Mouse (Mus musculus) midbrain, embryonic 13.5 days (tissue): ENCODE results near the gene Neurog1. TPM values are rescaled to one million over a fixed set of nuclear protein-coding genes. Genes with fewer than 3 reads are reported as not detected.
A peak's percentile ranks its signal among the peaks of the same experiment; 100 is the strongest.

ENCODE experiments used
- ATAC-seq: fragments of 200-750 bp; cut with Nextera tagmentation; 2 replicates; pipeline ENCODE4 v1.8.0; 2017; ENCODE audit warnings: mild to moderate bottlenecking, moderate TSS enrichment, moderate library complexity
- H3K27ac ChIP-seq: fragments of 300-500 bp; sonication (generic); 2 replicates; pipeline ENCODE4 v1.5.1; 2015; ENCODE audit warnings: inconsistent platforms, mild to moderate bottlenecking, moderate library complexity
- H3K27me3 ChIP-seq: fragments of 300-500 bp; sonication (generic); 2 replicates; pipeline ENCODE4 v1.6.1; 2015; ENCODE audit warnings: mild to moderate bottlenecking, inconsistent platforms
- H3K36me3 ChIP-seq: fragments of 300-500 bp; sonication (generic); 2 replicates; pipeline ENCODE4 v1.6.1; 2015; ENCODE audit warnings: mild to moderate bottlenecking, inconsistent platforms
- H3K4me1 ChIP-seq: fragments of 300-500 bp; sonication (generic); replicated peaks from 2 replicates; pipeline ENCODE4 v1.6.1; 2015; ENCODE audit warnings: inconsistent platforms
- H3K4me2 ChIP-seq: fragments of 300-500 bp; sonication (generic); replicated peaks from 2 replicates; pipeline ENCODE4 v1.6.1; 2015; ENCODE audit warnings: moderate library complexity, mild to moderate bottlenecking, inconsistent platforms
- H3K4me3 ChIP-seq: fragments of 300-500 bp; sonication (generic); replicated peaks from 2 replicates; pipeline ENCODE4 v1.5.1; 2015; ENCODE audit warnings: mild to moderate bottlenecking, inconsistent platforms
- H3K9ac ChIP-seq: fragments of 300-500 bp; sonication (generic); replicated peaks from 2 replicates; pipeline ENCODE4 v1.6.1; 2015; ENCODE audit warnings: mild to moderate bottlenecking, inconsistent platforms
- H3K9me3 ChIP-seq: fragments of 300-500 bp; sonication (generic); 2 replicates; pipeline ENCODE4 v1.6.1; 2016; ENCODE audit warnings: mild to moderate bottlenecking, inconsistent platforms
- WGBS: fragments of 180-500 bp; shearing (Covaris S2); methylation state at CpG from one replicate; pipeline ENCODE4 v1.1.7; 2015; 5-methylcytosine and 5-hydroxymethylcytosine counted together
- polyA plus RNA-seq: library from polyadenylated mRNA; unstranded; fragments of >200 nt; fragmentation: Nextera tagmentation; extraction: Ambion mirVana; gene quantifications from 2 replicates; pipeline ENCODE4 v1.2.1, GENCODE M21; 2015

Gene Neurog1
- polyA plus RNA-seq, 1 experiment from 2014 or later: 15.8 TPM

- 19% methylated on average over 8 of the region's 8 CpGs for WGBS
- ATAC-seq: peak; percentile 83
- Histone ChIP-seq H3K27me3 (peaks cover 47% of the 10 kb centered on the region), H3K9ac (no peak overlapping the region), H3K4me3 (no peak overlapping the region), H3K27ac (no peak overlapping the region), H3K9me3 (no peaks in the 10 kb centered on the region), H3K4me2 (no peak overlapping the region), H3K36me3 (no peaks in the 10 kb centered on the region), H3K4me1 (no peaks in the 10 kb centered on the region)
Measured at GRCm38 (mm10) chr13:56279439-56279838, 27.5 kb upstream of the Neurog1 start.

GRCm38 (mm10) chr13:56275171-56275570, 23.2 kb upstream of the Neurog1 start:
- H3K36me3 ChIP-seq: no peaks in the 10 kb centered on the region
- H3K9me3 ChIP-seq: peaks cover 8% of the 10 kb centered on the region
- no peak overlapping the region for H3K4me2 ChIP-seq
- no peak overlapping the region for H3K27ac ChIP-seq
- WGBS: 61% methylated on average over 2 of the region's 2 CpGs
- H3K9ac ChIP-seq: no peak overlapping the region
- H3K4me1 ChIP-seq: no peaks in the 10 kb centered on the region
- no peak overlapping the region for H3K4me3 ChIP-seq
- no peak for ATAC-seq
- H3K27me3 ChIP-seq: peaks cover 39% of the 10 kb centered on the region

GRCm38 (mm10) chr13:56270124-56270523, 18.2 kb upstream of the Neurog1 start:
- H3K4me2 ChIP-seq: no peak overlapping the region
- no peak for ATAC-seq
- no peaks in the 10 kb centered on the region for H3K36me3 ChIP-seq
- H3K9ac ChIP-seq: no peak overlapping the region
- no peak overlapping the region for H3K27ac ChIP-seq
- peaks cover 33% of the 10 kb centered on the region for H3K27me3 ChIP-seq
- H3K4me1 ChIP-seq: peaks cover 10% of the 10 kb centered on the region
- peaks cover 8% of the 10 kb centered on the region for H3K9me3 ChIP-seq
- H3K4me3 ChIP-seq: no peak overlapping the region
- 64% methylated on average over 13 of the region's 13 CpGs for WGBS

GRCm38 (mm10) chr13:56267396-56267795, 15.4 kb upstream of the Neurog1 start:
- 77% methylated on average over 4 of the region's 4 CpGs for WGBS
- Histone ChIP-seq H3K9ac (no peak overlapping the region), H3K4me3 (no peak overlapping the region), H3K9me3 (peaks cover 8% of the 10 kb centered on the region), H3K4me1 (peaks cover 10% of the 10 kb centered on the region), H3K4me2 (no peak overlapping the region), H3K27me3 (peaks cover 50% of the 10 kb centered on the region), H3K27ac (no peak overlapping the region), H3K36me3 (no peaks in the 10 kb centered on the region)
- no peak for ATAC-seq

GRCm38 (mm10) chr13:56266435-56266834, 14.5 kb upstream of the Neurog1 start:
- Histone ChIP-seq H3K36me3 (no peaks in the 10 kb centered on the region), H3K9me3 (peaks cover 3% of the 10 kb centered on the region), H3K27me3 (peaks cover 60% of the 10 kb centered on the region), H3K4me1 (peaks cover 10% of the 10 kb centered on the region), H3K4me3 (no peak overlapping the region), H3K27ac (no peak overlapping the region), H3K9ac (no peak overlapping the region), H3K4me2 (no peak overlapping the region)
- 32% methylated on average over 8 of the region's 8 CpGs for WGBS
- ATAC-seq: peak; percentile 43; the same call in 1 of the 2 replicates

- no peak for ATAC-seq
- H3K9ac ChIP-seq: no peak overlapping the region
- H3K9me3 ChIP-seq: no peaks in the 10 kb centered on the region
- H3K4me2 ChIP-seq: no peak overlapping the region
- no peak overlapping the region for H3K4me3 ChIP-seq
- no peaks in the 10 kb centered on the region for H3K36me3 ChIP-seq
- peaks cover 68% of the 10 kb centered on the region for H3K27me3 ChIP-seq
- peaks cover 17% of the 10 kb centered on the region for H3K4me1 ChIP-seq
- 71% methylated on average over 5 of the region's 5 CpGs for WGBS
- no peak overlapping the region for H3K27ac ChIP-seq
Measured at GRCm38 (mm10) chr13:56265661-56266060, 13.7 kb upstream of the Neurog1 start.

GRCm38 (mm10) chr13:56262269-56262668, 10.3 kb upstream of the Neurog1 start:
- ATAC-seq: no peak
- H3K27me3 ChIP-seq: peaks cover 84% of the 10 kb centered on the region
- no peak overlapping the region for H3K27ac ChIP-seq
- no peak overlapping the region for H3K9ac ChIP-seq
- peaks cover 50% of the 10 kb centered on the region for H3K4me1 ChIP-seq
- H3K9me3 ChIP-seq: no peaks in the 10 kb centered on the region
- no peak overlapping the region for H3K4me3 ChIP-seq
- 62% methylated on average over 4 of the region's 4 CpGs for WGBS
- no peak overlapping the region for H3K4me2 ChIP-seq
- no peaks in the 10 kb centered on the region for H3K36me3 ChIP-seq

GRCm38 (mm10) chr13:56260344-56260780, 8.4 kb upstream of the Neurog1 start:
- H3K9me3 ChIP-seq: no peaks in the 10 kb centered on the region
- H3K36me3 ChIP-seq: no peaks in the 10 kb centered on the region
- no peak overlapping the region for H3K9ac ChIP-seq
- peaks cover 96% of the 10 kb centered on the region for H3K27me3 ChIP-seq
- peaks cover 57% of the 10 kb centered on the region for H3K4me1 ChIP-seq
- under 1% methylated on average over 17 of the region's 17 CpGs for WGBS
- ATAC-seq: peak; percentile 49; the same call in 1 of the 2 replicates
- H3K4me3 ChIP-seq: no peak overlapping the region
- H3K4me2 ChIP-seq: peak overlapping the region; percentile 26
- H3K27ac ChIP-seq: peak overlapping the region; percentile 46

GRCm38 (mm10) chr13:56259926-56260250, 7.9 kb upstream of the Neurog1 start:
- Histone ChIP-seq H3K36me3 (no peaks in the 10 kb centered on the region), H3K27ac (peak overlapping the region; percentile 46), H3K9me3 (no peaks in the 10 kb centered on the region), H3K4me2 (peak overlapping the region; percentile 26), H3K4me3 (0 out of 2 replicates have a peak overlapping the region, but pooled peaks have one; percentile 34), H3K9ac (no peak overlapping the region), H3K27me3 (peaks cover 96% of the 10 kb centered on the region), H3K4me1 (peaks cover 57% of the 10 kb centered on the region)
- 2% methylated on average over 5 of the region's 5 CpGs for WGBS
- no peak for ATAC-seq

- under 1% methylated on average over 52 of the region's 55 CpGs for WGBS
- peaks cover 96% of the 10 kb centered on the region for H3K27me3 ChIP-seq
- H3K9me3 ChIP-seq: no peaks in the 10 kb centered on the region
- H3K4me3 ChIP-seq: peak overlapping the region; percentile 34
- H3K36me3 ChIP-seq: no peaks in the 10 kb centered on the region
- peak; percentile 55 for ATAC-seq
- H3K9ac ChIP-seq: peak overlapping the region; percentile 46; the same call in 1 of the 2 replicates
- H3K27ac ChIP-seq: peak overlapping the region; percentile 76
- peaks cover 57% of the 10 kb centered on the region for H3K4me1 ChIP-seq
- H3K4me2 ChIP-seq: peak overlapping the region; percentile 65
Measured at GRCm38 (mm10) chr13:56259021-56259925, 7.3 kb upstream of the Neurog1 start.

GRCm38 (mm10) chr13:56258196-56259020, 6.4 kb upstream of the Neurog1 start:
- Histone ChIP-seq H3K9ac (peak overlapping the region; percentile 46; the same call in 1 of the 2 replicates), H3K4me3 (peak overlapping the region; percentile 34), H3K27me3 (peaks cover 96% of the 10 kb centered on the region), H3K4me2 (peak overlapping the region; percentile 65), H3K9me3 (no peaks in the 10 kb centered on the region), H3K4me1 (peaks cover 63% of the 10 kb centered on the region), H3K36me3 (no peaks in the 10 kb centered on the region), H3K27ac (peak overlapping the region; percentile 76)
- WGBS: under 1% methylated on average over 52 of the region's 52 CpGs
- ATAC-seq: peak; percentile 64
